Mouse (Mus musculus): Measurements from ENCODE around the gene Tsen2.

The Tsen2 gene

GRCm38 (mm10) chr6:115544442-115544970 lies at the start of gene Tsen2:
Tsen2 (plus strand) TSS chr6:115544664.
- ChIA-PET POLR2A (interaction anchor here in 3 of 4 experiments (0.6 to 1.5 kb wide), 21 partner anchors 9 to 1216 kb away, joined by 3 to 6 read pairs (median 4); partner anchors contain the start of genes Raf1 (in 2 of the 3), Efcab12 (in 1 of the 3) and Rpl32 (in 1 of the 3)), CTCF (interaction anchor here in 3 of 4 experiments (0.6 to 1.5 kb wide), 4 partner anchors 228 to 507 kb away, joined by 3 to 7 read pairs (median 6); partner anchors contain the start of genes Gm17482 (in 1 of the 3) and Tamm41 (in 1 of the 3))

GRCm38 (mm10) chr6:115499540-115499939 lies 44.9 kb upstream of the Tsen2 start:
- POLR2A ChIA-PET = interaction anchor here in 1 of 4 experiments (0.9 to 1.3 kb wide), 3 partner anchors 18 to 39 kb away, joined by 3 to 8 read pairs (median 4); no protein-coding TSS in a partner anchor
- CTCF ChIA-PET = interaction anchor here in 1 of 4 experiments (0.6 kb wide), 1 partner anchor 433 kb away, joined by 3 read pairs; no protein-coding TSS in a partner anchor

GRCm38 (mm10) chr6:115500234-115500633 lies 44.2 kb upstream of the Tsen2 start:
- POLR2A ChIA-PET = interaction anchor here in 1 of 4 experiments (1.1 to 1.3 kb wide), 2 partner anchors 20 to 39 kb away, joined by 4 to 8 read pairs; no protein-coding TSS in a partner anchor
- CTCF ChIA-PET = no interaction called here

DNA sequence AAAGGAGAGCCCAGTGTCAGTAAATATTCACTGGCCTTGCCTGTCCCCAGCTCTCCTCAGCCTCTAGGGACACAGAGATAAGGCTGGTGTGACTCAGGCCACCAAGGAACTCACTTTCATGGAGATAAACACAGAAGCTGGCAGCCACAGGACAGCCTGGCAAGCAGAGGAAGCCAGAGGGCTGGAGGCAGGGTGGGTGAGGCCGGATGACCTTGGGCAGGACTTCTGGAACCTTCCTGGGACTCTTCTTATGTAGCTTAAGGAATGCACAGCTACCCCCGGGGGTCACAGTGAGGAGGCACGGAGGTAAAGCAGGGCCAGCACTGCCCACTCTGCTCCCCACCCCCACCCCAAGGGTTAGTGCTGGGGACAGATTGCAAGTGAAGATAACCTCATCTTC lies 43.3 kb upstream of the Tsen2 start:
- ChIA-PET CTCF (no interaction called here), POLR2A (interaction anchor here in 1 of 4 experiments (0.8 to 1.5 kb wide), 4 partner anchors 35 to 165 kb away, joined by 3 to 4 read pairs (median 4); partner anchors contain the start of gene Tsen2)

DNA sequence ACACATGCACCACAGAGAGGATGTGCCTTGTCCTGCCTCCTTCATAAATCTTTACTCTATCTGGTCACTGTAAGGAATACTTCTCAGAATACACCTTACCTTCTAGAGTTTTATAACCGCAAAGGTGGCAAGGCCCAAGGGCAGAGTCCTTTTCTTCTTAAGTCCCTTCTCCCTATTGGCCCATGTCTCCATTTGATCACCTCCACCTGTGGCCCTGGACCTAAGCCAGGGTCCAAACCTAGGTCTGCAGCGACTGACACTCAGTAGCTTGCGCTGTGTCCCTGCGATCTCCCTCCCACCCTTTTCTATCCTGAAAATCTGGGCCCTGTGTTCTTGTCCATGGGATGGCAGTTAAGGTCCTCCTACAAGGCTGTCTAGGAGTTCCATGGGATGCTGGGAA lies 41.4 kb upstream of the Tsen2 start:
- ChIA-PET POLR2A (no interaction called here), CTCF (no interaction called here)

DNA sequence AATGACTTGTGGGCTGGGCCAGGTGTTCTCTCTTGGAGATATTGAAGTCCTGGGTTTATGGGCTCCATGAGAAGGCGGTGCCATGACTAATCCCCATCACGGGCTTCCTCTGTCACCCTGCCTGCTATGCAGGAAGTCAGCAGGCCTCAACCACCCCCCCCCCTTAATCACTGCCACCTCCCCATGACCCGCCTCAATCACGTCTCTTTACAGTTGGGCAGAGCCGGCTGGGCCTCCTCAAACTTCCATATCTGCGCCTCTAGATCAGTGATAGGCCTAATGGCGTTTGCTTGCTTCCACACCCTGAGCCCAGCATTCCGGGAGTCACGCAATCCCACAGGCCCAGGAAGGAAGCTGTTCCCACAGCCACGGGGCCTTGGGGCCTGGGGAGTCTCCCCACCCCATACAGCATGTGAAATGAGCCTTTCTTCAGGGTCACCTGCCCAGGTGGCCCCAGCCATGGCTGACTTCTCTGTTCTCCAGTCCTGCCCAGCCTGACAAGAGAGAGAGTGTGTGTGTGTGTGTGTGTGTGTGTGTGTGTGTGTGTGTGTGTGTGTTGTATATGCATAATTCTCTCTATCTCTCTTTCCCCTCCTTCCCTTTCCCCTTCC lies 40.8 kb upstream of the Tsen2 start:
- ChIA-PET POLR2A (interaction anchor here in 1 of 4 experiments (0.6 kb wide), 1 partner anchor 677 kb away, joined by 4 read pairs; no protein-coding TSS in a partner anchor), CTCF (interaction anchor here in 3 of 4 experiments (0.7 to 1.2 kb wide), 4 partner anchors 14 to 38 kb away, joined by 4 to 12 read pairs (median 6); no protein-coding TSS in a partner anchor)

GRCm38 (mm10) chr6:115504160-115504558 lies 40.3 kb upstream of the Tsen2 start:
- CTCF ChIA-PET = interaction anchor here in 3 of 4 experiments (0.7 to 1.2 kb wide), 4 partner anchors 14 to 37 kb away, joined by 4 to 12 read pairs (median 6); no protein-coding TSS in a partner anchor
- POLR2A ChIA-PET = interaction anchor here in 1 of 4 experiments (0.6 kb wide), 1 partner anchor 677 kb away, joined by 4 read pairs; no protein-coding TSS in a partner anchor

DNA sequence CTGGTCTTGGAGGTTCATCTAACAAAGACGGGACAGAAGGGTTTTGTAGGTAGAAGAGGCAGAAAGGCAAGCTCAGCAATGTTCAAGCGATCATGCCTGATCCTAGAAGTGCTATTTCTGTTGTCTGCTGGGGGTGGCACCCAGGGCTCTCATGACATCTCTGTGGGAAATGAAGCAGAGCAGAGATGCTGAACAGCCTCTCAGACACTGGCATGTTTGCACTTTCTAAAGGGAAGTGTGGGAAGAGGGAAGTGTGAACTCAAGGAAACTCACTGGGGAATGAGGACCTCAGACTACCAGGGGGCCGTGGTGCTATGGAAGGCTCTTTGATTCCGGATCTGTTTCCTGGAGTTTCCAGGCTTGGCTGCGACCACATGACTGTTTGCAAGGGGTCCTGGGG lies 39.5 kb upstream of the Tsen2 start:
- POLR2A ChIA-PET = no interaction called here

GRCm38 (mm10) chr6:115506425-115506824 lies 38.0 kb upstream of the Tsen2 start:
- ChIA-PET CTCF (interaction anchor here in 1 of 4 experiments (0.5 kb wide), 1 partner anchor 35 kb away, joined by 3 read pairs; no protein-coding TSS in a partner anchor), POLR2A (no interaction called here)

More for the DNA sequence above, 39.5 kb upstream of the Tsen2 start:
- CTCF ChIA-PET = interaction anchor here in 1 of 4 experiments (1.2 kb wide), 1 partner anchor 36 kb away, joined by 4 read pairs; no protein-coding TSS in a partner anchor

DNA sequence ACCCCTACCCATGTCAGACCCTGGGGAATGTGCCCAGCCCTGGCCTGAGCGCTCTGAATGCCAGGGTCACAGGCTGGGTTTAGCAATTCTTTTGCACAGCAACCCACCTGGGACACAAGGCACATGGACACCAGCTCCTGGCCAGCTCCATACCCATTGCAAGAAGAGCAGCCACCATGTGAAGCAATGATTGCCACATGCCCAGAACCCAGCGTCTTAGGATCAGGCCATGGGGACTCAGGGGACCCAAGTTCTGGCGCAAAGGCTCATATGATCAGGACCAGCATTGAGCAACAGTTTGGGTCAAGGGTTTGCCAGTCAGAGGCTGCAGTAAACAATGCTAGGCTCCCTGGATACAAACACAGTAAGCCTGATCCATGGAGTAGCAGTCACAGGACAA lies 33.0 kb upstream of the Tsen2 start:
- CTCF ChIA-PET = no interaction called here

GRCm38 (mm10) chr6:115513207-115513606 lies 31.3 kb upstream of the Tsen2 start:
- ChIA-PET CTCF (no interaction called here), POLR2A (no interaction called here)

More for the DNA sequence above, 33.0 kb upstream of the Tsen2 start:
- POLR2A ChIA-PET = no interaction called here

DNA sequence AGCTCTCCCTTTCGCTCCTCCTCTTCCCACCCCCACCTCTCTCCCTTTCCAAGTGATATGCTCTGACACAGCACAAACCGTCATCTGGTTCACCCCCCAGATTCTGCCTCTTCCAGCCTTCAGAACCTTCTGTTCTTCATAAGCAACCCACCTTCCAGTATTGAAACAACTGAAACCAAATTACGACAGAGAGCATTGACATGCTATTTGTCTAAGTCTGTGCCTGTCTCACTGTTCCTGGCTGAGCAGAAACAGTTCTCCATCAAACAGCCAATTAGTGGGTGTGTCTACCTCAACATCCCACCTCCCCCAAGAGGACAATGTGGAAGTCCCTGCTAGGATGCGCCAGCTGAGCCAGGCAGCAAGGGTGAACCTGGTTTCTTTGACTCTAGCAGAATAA lies 26.6 kb upstream of the Tsen2 start:
- POLR2A ChIA-PET = interaction anchor here in 2 of 4 experiments (0.6 to 1.5 kb wide), 4 partner anchors 21 to 448 kb away, joined by 3 to 4 read pairs (median 4); no protein-coding TSS in a partner anchor

DNA sequence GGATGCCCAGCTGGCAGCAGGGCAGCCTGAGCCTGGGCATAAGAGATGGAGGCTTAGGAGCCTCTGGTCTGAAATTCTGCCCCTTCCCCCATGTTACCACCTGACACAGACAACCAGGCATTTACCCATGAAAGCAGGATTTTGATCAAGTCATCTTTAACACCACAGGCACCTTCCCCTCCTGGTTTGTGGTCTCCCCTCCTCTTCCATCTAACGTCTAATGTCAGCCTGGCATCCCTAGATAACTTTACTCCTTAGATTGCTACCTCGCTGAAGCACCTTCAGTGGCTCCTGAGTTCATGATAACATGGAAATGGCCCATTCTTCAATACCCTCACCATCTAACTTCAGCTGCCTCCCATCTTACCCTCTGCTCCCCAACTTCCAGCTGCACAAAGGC lies 26.1 kb upstream of the Tsen2 start:
- CTCF ChIA-PET = interaction anchor here in 1 of 4 experiments (0.5 kb wide), 1 partner anchor 14 kb away, joined by 6 read pairs; no protein-coding TSS in a partner anchor
- POLR2A ChIA-PET = interaction anchor here in 2 of 4 experiments (0.6 to 1.5 kb wide), 4 partner anchors 21 to 448 kb away, joined by 3 to 4 read pairs (median 4); no protein-coding TSS in a partner anchor

More for the DNA sequence above, 26.6 kb upstream of the Tsen2 start:
- CTCF ChIA-PET = interaction anchor here in 1 of 4 experiments (0.5 kb wide), 1 partner anchor 14 kb away, joined by 6 read pairs; no protein-coding TSS in a partner anchor

DNA sequence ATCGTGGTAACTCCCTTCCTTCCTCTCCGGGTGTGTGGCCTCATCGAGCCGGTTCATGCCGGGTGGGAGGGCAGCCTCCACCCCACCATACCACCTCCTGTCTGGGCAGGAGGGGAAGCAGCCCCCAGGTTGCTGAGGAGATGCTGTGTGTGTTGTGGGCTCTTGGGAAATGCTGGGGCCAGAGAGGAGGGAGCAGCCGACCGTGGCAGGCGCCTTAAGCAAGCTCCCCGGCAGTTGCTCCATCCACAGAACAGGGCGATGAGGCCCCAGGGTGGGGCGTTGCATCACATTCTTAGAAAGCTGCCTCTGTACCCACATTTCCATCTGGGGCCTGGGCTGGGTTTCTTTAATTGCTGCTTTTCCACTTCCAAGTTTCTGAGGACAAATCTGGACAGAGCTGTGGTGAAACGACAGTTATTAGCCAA lies 25.2 kb upstream of the Tsen2 start:
- ChIA-PET POLR2A (interaction anchor here in 2 of 4 experiments (0.6 to 1.7 kb wide), 4 partner anchors 10 to 578 kb away, joined by 3 to 4 read pairs (median 4); partner anchors contain the start of gene Tsen2 (in 1 of the 2)), CTCF (interaction anchor here in 2 of 4 experiments (0.5 to 1.2 kb wide), 3 partner anchors 19 to 470 kb away, joined by 3 read pairs; no protein-coding TSS in a partner anchor)

GRCm38 (mm10) chr6:115521923-115522322 lies 22.5 kb upstream of the Tsen2 start:
- POLR2A ChIA-PET = interaction anchor here in 1 of 4 experiments (1.0 kb wide), 1 partner anchor 15 kb away, joined by 3 read pairs; no protein-coding TSS in a partner anchor
- CTCF ChIA-PET = no interaction called here

- ChIA-PET POLR2A (interaction anchor here in 2 of 4 experiments (0.6 to 2.3 kb wide), 2 partner anchors 16 to 283 kb away, joined by 7 to 12 read pairs; no protein-coding TSS in a partner anchor), CTCF (interaction anchor here in 1 of 4 experiments (0.6 kb wide), 1 partner anchor 19 kb away, joined by 12 read pairs; no protein-coding TSS in a partner anchor)
Measured at GRCm38 (mm10) chr6:115522691-115523146, 21.7 kb upstream of the Tsen2 start.

GRCm38 (mm10) chr6:115523201-115523600 lies 21.3 kb upstream of the Tsen2 start:
- ChIA-PET CTCF (interaction anchor here in 1 of 4 experiments (0.6 kb wide), 1 partner anchor 19 kb away, joined by 12 read pairs; no protein-coding TSS in a partner anchor), POLR2A (interaction anchor here in 2 of 4 experiments (0.6 to 2.3 kb wide), 2 partner anchors 15 to 282 kb away, joined by 7 to 12 read pairs; no protein-coding TSS in a partner anchor)

DNA sequence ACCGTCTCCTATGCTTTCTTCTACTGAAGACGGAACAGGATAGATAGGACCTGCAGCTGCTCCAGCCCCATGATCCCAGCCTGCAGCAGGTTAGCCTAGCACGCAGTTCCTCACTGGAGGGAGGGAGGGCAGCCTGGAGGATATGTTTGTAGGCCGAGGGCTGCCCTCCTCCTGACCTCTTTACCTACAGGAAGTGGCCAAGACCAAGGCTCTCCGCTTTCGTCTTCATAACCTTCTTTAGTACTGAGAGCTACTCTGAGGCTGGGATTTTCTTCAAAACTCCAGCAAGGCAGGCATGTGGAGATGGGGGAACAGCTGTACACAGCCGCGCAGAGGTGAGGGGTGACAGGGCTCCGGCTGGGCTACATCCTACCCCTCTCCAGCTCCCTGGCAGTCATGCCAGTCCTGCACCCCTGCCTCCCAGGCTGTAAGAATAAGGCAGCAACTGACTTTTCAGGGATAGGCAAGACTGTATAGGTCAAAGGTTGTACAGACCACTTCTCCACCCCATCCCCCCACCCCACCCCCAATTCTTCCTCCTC lies 19.9 kb upstream of the Tsen2 start:
- CTCF ChIA-PET = interaction anchor here in 2 of 4 experiments (0.9 to 1.4 kb wide), 2 partner anchors 14 to 297 kb away, joined by 3 read pairs; partner anchors contain the start of gene Gm17482 (in 1 of the 2)
- POLR2A ChIA-PET = interaction anchor here in 3 of 4 experiments (0.6 to 2.3 kb wide), 7 partner anchors 10 to 252 kb away, joined by 3 to 12 read pairs (median 4); no protein-coding TSS in a partner anchor
